10 mouse cellular contexts compared by ENCODE assay signal in the genomic region with DNA sequence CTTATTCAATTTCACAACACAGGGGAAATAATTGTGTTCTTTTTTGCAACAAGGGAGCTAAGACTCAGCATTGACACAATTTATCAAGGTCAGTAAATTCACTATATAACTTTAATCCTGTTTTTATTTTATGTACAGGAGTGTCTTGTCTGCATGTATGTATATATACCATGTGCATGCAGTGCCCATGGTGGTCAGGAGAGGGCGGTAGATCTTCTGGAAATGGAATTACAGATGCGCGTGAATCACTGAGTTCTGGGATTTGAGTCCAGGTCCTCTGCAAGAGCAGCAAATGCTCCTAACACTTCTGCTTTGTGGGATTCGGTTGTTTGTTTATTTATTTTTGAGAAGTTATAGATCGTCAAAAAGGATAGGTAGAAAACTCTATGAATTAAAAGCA. TPM values are rescaled to one million over a fixed set of nuclear protein-coding genes. Genes with fewer than 3 reads are reported as not detected.
DNase-seq lines count a peak whose midpoint lies in the region; ATAC-seq and TF ChIP-seq lines count a peak whose summit lies in the region.
"Had no signal": no experiment of that assay in that cellular context is flagged by ENCODE, and none has a peak within 500 bp of the region (broad histone marks: within the 10 kb centered on the region; RNA-seq: fewer than 3 reads in every experiment).

No protein-coding gene starts in this region.

- peak overlapping the region; percentile 100 for H3K27ac ChIP-seq in forebrain, embryonic 15.5 days (replicated peaks)
- no peak overlapping the region for H3K27ac ChIP-seq in forebrain, embryonic 11.5 days (ENCODE audit: low read depth, low read length)
- no peak overlapping the region for H3K27ac ChIP-seq in lung, postnatal 0 days (ENCODE audit: low read length)
- H3K27ac ChIP-seq in liver, embryonic 14.5 days: no peak overlapping the region
- H3K27ac ChIP-seq: forebrain, embryonic 10.5 days had no signal

- no peak for TF ChIP-seq EP300 in lung, postnatal 0 days (IDR thresholded peaks at IDR 0.05)
- no peak for TF ChIP-seq EP300 in liver, embryonic 14.5 days (IDR thresholded peaks at IDR 0.05; ENCODE audit: low read depth)

- H3K9me3 ChIP-seq in forebrain, embryonic 15.5 days: no peaks in the 10 kb centered on the region
- no peaks in the 10 kb centered on the region for H3K9me3 ChIP-seq in forebrain, embryonic 11.5 days (ENCODE audit: control insufficient read depth, low read length)
- H3K9me3 ChIP-seq in lung, postnatal 0 days (ENCODE audit: low read length): no peaks in the 10 kb centered on the region
- no peaks in the 10 kb centered on the region for H3K9me3 ChIP-seq in E14TG2a.4 (ENCODE audit: low read length)
- H3K9me3 ChIP-seq in liver, embryonic 14.5 days (ENCODE audit: control insufficient read depth, low read length): no peaks in the 10 kb centered on the region
- H3K9me3 ChIP-seq: forebrain, embryonic 10.5 days had no signal

- peak; percentile 49 for TF ChIP-seq CTCF in lung, postnatal 0 days (IDR thresholded peaks at IDR 0.05)
- TF ChIP-seq CTCF in E14TG2a.4 (conservative IDR thresholded peaks at IDR 0.05; ENCODE audit: low read length): peak; percentile 92
- TF ChIP-seq CTCF in liver, embryonic 14.5 days (IDR thresholded peaks at IDR 0.05; ENCODE audit: low read depth): peak; percentile 35; the same call in 1 of the 2 replicates

- no peak for DNase-seq in forebrain, embryonic 11.5 days (ENCODE audit: low spot score)
- no peak for DNase-seq in lung, postnatal 0 days (ENCODE audit: low spot score)
- no peak for DNase-seq in lung, postnatal 25 days (ENCODE audit: low spot score)
- no peak for DNase-seq in liver, embryonic 14.5 days (ENCODE audit: low read depth in 3 of 3, low spot score in 3 of 3)
- no peak for DNase-seq in layer of hippocampus, postnatal 14 days (ENCODE audit: low spot score in 2 of 2)
- DNase-seq: kidney, postnatal 4 days had no signal

- H3K4me2 ChIP-seq in forebrain, embryonic 15.5 days (replicated peaks): no peak overlapping the region
- no peak overlapping the region for H3K4me2 ChIP-seq in forebrain, embryonic 11.5 days (ENCODE audit: low read depth, low read length, severe bottlenecking)
- H3K4me2 ChIP-seq in lung, postnatal 0 days (replicated peaks; ENCODE audit: low read depth, low read length): no peak overlapping the region
- no peak overlapping the region for H3K4me2 ChIP-seq in liver, embryonic 14.5 days (ENCODE audit: low read depth)

- H3K4me1 ChIP-seq in forebrain, embryonic 15.5 days: peaks cover 34% of the 10 kb centered on the region
- H3K4me1 ChIP-seq in forebrain, embryonic 11.5 days (replicated peaks; ENCODE audit: control insufficient read depth, insufficient read depth, low read length): peaks cover 3% of the 10 kb centered on the region; the same call in 1 of the 2 replicates
- H3K4me1 ChIP-seq in lung, postnatal 0 days (ENCODE audit: insufficient read depth, low read depth, low read length): no peaks in the 10 kb centered on the region
- peaks cover 48% of the 10 kb centered on the region for H3K4me1 ChIP-seq in E14TG2a.4 (replicated peaks; ENCODE audit: low read depth, low read length)
- peaks cover 5 to 14% of the 10 kb centered on the region in 2 experiments for H3K4me1 ChIP-seq in liver, embryonic 14.5 days (replicated peaks; ENCODE audit: control insufficient read depth in 2 of 2, insufficient read depth in 2 of 2, low read length in 1 of 2)

- no peaks in the 10 kb centered on the region for H3K27me3 ChIP-seq in forebrain, embryonic 15.5 days
- no peaks in the 10 kb centered on the region for H3K27me3 ChIP-seq in forebrain, embryonic 11.5 days (ENCODE audit: control insufficient read depth, insufficient read depth, low read length)
- H3K27me3 ChIP-seq in lung, postnatal 0 days (replicated peaks; ENCODE audit: insufficient read depth, low read length): no peaks in the 10 kb centered on the region
- 0 out of 2 replicates have a peak, but pooled peaks cover 4% of the 10 kb centered on the region for H3K27me3 ChIP-seq in E14TG2a.4 (ENCODE audit: insufficient read depth, low read length)
- peaks cover 3% of the 10 kb centered on the region; the same call in 1 of the 2 replicates for H3K27me3 ChIP-seq in liver, embryonic 14.5 days (ENCODE audit: control insufficient read depth, insufficient read depth, low read length)

- H3K36me3 ChIP-seq in forebrain, embryonic 15.5 days: no peaks in the 10 kb centered on the region
- no peaks in the 10 kb centered on the region for H3K36me3 ChIP-seq in forebrain, embryonic 11.5 days (ENCODE audit: control insufficient read depth, insufficient read depth, low read length)
- no peaks in the 10 kb centered on the region for H3K36me3 ChIP-seq in lung, postnatal 0 days (ENCODE audit: insufficient read depth, low read length)
- H3K36me3 ChIP-seq in E14TG2a.4 (ENCODE audit: insufficient read depth, low read length): no peaks in the 10 kb centered on the region
- H3K36me3 ChIP-seq in liver, embryonic 14.5 days (replicated peaks; ENCODE audit: control insufficient read depth, insufficient read depth, low read depth): no peaks in the 10 kb centered on the region
- H3K36me3 ChIP-seq: forebrain, embryonic 10.5 days had no signal

- no peak overlapping the region for H3K9ac ChIP-seq in forebrain, embryonic 15.5 days (replicated peaks)
- H3K9ac ChIP-seq in forebrain, embryonic 11.5 days (ENCODE audit: low read length): no peak overlapping the region
- no peak overlapping the region for H3K9ac ChIP-seq in lung, postnatal 0 days (replicated peaks; ENCODE audit: low read depth)
- no peak overlapping the region for H3K9ac ChIP-seq in liver, embryonic 14.5 days (replicated peaks)

- WGBS in forebrain, embryonic 15.5 days: 87% methylated on average over 5 of the region's 5 CpGs
- WGBS in forebrain, embryonic 11.5 days: 87% methylated on average over 5 of the region's 5 CpGs
- 78% methylated on average over 5 of the region's 5 CpGs for WGBS in lung, postnatal 0 days
- 81% methylated on average over 5 of the region's 5 CpGs for WGBS in liver, embryonic 14.5 days (ENCODE audit: insufficient replicate concordance)

- ATAC-seq in forebrain, embryonic 15.5 days (replicated peaks): no peak
- no peak for ATAC-seq in forebrain, embryonic 11.5 days (replicated peaks; ENCODE audit: low FRiP score)
- ATAC-seq in lung, postnatal 0 days: no peak
- no peak for ATAC-seq in liver, embryonic 14.5 days (ENCODE audit: insufficient read depth)
- ATAC-seq in erythroid progenitor cell, adult 5-6 weeks (replicated peaks; ENCODE audit: low FRiP score, poor library complexity, severe bottlenecking): no peak

- H3K4me3 ChIP-seq in forebrain, embryonic 15.5 days: no peak overlapping the region
- no peak overlapping the region for H3K4me3 ChIP-seq in forebrain, embryonic 11.5 days (ENCODE audit: low read depth, low read length)
- H3K4me3 ChIP-seq in lung, postnatal 0 days (ENCODE audit: low read depth, low read length): no peak overlapping the region
- H3K4me3 ChIP-seq in E14TG2a.4 (replicated peaks; ENCODE audit: low read length): no peak overlapping the region
- no peak overlapping the region for H3K4me3 ChIP-seq in liver, embryonic 14.5 days (ENCODE audit: insufficient read depth in 1 of 2, low read depth in 2 of 2, low read length in 2 of 2)
- H3K4me3 ChIP-seq: forebrain, embryonic 10.5 days had no signal

RNA-seq across cellular contexts. Expression of a gene that starts 37.8 kb away (rescaled TPM):
- polyA plus RNA-seq in forebrain, embryonic 15.5 days (2015; fragmentation: Nextera tagmentation; extraction: Ambion mirVana): 473 and 523 TPM in 2 replicates
- 410 and 472 TPM in 2 replicates for polyA plus RNA-seq in forebrain, embryonic 11.5 days (2014; fragmentation: Nextera tagmentation; extraction: Ambion mirVana)
- polyA plus RNA-seq in lung, postnatal 0 days (2015; fragmentation: Nextera tagmentation; extraction: Ambion mirVana): 428 and 445 TPM in 2 replicates
- 9.5 and 22.8 TPM in 2 replicates for polyA plus RNA-seq in liver, embryonic 14.5 days (2012; rRNA removed)
- 146 and 152 TPM in 2 replicates for polyA plus RNA-seq in liver, embryonic 14.5 days (2014; fragmentation: Nextera tagmentation; extraction: Ambion mirVana)
- 44.9 and 71.7 TPM in 2 replicates for total RNA-seq in erythroid progenitor cell, adult 5-6 weeks (2015; ENCODE audit: low replicate concordance)
- 7.3 and 18.0 TPM in 2 replicates for total RNA-seq in erythroid progenitor cell, adult 5-6 weeks (2017; ENCODE audit: low replicate concordance)
- total RNA-seq in layer of hippocampus, postnatal 14 days (2021): 100 to 1,000 TPM; 293 to 299 TPM

Comparison
In these comparisons a context has a peak if more than half of its experiments do, and no peak if none do; other contexts are left out.
1. CTCF ChIP-seq: peak in every context shown above with its lines; median percentile 92 in E14TG2a.4; 49 in lung, postnatal 0 days; 35 in liver, embryonic 14.5 days.